Mouse (Mus musculus) right cerebral cortex, adult 2 months (tissue): ENCODE results near the gene Akr1c19.
"Not testable (repeated sequence)": the region's sequence is repeated elsewhere in the genome, so short reads cannot be mapped to it uniquely, and the experiment has no call there.

Experiments
- DNase-seq, 2 experiments: peaks; one replicate each; pipeline ENCODE4 v3.0.0; 2021 to 2022; ENCODE audit warnings: low spot score in 2 of 2

Gene Akr1c19

DNA sequence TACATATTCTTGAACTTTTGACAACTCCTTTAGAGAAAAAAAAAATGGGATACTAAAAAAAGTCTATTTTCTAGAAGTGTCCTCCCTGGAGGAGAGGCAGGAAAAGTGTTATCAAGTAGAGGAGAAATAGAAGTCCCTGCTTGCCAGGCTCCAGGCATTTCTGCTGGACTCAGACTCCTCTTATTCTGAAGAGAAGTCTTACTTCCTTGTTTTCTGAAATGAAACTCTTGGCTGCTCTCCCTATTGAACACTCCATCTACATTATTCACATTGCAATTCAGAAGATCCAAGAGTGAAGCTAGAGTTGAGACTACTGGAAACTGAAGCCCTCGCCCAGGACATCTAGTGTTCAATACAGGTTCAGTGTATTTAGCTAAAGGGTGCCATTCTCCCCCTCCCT is at the start of gene Akr1c19:
Gene Akr1c19 (plus strand): TSS at position 260 of the 400 bp plus-strand sequence.
- no peak for DNase-seq

DNA sequence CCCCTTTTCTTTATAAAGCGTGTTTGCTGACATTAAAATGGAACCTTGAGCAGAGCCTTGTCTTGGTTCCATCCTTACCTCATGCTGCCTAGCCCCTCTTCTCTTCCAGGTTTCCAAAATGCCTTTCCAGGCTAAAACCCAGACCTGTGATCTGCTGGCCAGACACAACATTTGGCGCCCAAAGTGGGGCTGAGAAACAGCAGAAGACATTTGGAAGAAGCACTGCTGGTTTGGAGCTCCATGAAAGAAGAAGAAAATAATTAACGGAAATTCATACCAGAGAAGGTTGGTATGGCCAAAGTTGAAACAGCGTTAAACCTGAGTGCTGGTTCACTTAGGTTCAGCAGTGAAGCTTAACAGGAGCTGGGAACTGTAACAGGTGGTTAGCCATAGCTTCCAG is 47.2 kb upstream of the Akr1c19 start:
- not testable (repeated sequence) for DNase-seq

DNA sequence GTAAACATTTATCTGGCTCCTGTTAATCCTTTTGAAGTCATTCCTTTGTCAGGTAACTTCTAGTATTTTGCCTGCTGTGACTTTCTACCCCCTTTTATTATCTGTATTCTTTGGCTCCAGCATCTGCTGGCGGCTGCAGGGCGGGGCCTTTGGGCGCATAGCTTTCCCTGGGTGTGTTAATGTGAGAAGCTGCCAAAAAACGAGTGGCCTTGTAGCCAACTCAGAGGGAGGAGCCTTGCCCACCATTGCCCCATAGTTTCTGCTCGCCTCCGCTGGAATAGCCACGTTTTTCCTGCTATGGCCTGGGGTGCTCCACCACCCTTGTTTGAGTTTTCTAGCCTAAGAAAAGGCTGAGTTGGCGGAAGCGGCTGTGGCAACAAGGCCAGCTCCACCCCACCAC is 45.4 kb upstream of the Akr1c19 start:
- no peak for DNase-seq

DNA sequence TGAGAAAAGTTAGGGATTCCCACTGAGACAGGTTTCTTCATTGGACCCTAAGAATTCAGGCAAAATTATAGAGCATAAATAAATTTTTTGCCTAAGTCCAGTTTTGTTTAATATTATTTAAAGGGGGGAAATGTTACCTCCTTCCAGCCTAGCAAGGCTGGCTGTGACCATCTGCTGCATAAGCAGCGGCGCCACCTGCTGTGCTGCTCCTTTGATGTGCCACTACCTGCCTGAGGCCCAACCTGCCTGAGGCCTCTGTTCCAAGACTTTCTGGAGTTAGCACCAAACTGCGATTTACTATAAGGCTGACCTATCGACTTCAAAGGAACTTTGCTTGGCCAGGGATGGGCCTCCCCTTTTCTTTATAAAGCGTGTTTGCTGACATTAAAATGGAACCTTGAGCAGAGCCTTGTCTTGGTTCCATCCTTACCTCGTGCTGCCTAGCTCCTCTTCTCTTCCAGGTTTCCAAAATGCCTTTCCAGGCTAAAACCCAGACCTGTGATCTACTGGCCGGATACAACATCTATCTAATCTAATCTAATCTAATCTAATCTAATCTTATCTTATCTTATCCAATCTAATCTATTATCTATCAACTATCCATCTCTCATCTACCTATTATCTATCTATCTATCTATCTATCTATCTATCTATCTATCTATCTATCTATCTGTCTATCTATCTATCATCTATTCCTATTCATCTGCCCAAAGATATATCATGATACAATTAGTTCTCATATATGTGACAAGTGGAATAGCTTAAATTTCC is 41.7 kb upstream of the Akr1c19 start:
- DNase-seq: not testable (repeated sequence)

DNA sequence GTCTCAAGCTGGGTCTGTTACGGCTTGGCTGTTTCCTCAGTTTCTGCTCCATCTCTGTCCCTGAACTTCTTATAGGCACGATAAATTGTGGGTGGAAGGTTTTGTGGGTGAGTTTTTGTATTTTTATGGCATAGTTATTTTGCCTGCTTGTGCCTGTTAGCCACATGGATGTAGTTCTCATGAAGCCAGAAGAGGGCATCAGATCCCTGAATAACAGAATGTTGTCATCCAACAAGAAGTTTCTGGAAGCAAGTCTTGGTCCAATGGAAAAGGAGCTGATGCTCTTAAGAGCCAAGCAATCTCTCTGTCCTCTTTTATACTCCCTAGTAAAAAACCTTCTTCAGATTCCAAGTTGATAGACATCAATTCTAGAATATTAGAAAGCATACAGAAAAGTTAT is 40.3 kb upstream of the Akr1c19 start:
- no peak for DNase-seq

DNA sequence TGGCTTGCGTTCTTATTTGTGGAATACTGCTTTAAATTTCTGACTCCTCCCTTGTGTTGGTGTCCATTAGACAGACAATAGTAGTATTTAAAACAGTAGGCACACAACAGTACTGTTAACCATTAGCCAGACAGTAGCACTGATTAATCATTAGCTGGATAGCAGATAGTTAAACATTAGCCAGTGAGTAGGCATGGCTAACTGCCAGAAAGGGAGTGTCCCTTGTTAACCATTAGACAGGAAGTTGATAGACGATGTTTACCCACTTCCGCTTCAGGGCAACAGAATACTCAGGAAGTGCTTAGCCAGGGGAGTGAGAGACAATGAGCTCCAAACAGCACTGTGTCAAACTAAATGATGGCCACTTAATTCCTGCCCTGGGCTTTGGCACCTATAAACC is 37.6 kb upstream of the Akr1c19 start, which contains the start of gene Akr1c13:
Gene Akr1c13 (plus strand): TSS at position 247 of the 400 bp plus-strand sequence.
- DNase-seq: no peak

DNA sequence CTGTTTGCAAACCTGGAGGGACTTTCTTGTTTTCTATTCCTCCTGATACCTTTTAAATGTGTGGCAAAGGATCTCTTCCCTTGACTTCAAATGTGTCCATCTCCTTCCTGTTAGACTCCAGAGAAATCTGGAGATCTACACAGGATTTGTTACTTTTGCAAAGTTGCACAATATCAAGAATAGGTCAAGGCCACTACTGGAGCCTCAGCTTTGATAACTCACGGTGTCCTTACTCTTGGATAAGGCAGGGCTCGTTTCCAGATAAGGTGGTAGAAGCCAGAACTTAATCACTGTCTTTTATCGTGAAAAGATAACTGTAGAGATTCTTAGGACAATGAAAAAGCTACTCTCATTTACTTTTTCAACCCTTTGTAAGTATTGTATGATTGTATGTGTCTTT is 36.0 kb upstream of the Akr1c19 start:
- no peak for DNase-seq

DNA sequence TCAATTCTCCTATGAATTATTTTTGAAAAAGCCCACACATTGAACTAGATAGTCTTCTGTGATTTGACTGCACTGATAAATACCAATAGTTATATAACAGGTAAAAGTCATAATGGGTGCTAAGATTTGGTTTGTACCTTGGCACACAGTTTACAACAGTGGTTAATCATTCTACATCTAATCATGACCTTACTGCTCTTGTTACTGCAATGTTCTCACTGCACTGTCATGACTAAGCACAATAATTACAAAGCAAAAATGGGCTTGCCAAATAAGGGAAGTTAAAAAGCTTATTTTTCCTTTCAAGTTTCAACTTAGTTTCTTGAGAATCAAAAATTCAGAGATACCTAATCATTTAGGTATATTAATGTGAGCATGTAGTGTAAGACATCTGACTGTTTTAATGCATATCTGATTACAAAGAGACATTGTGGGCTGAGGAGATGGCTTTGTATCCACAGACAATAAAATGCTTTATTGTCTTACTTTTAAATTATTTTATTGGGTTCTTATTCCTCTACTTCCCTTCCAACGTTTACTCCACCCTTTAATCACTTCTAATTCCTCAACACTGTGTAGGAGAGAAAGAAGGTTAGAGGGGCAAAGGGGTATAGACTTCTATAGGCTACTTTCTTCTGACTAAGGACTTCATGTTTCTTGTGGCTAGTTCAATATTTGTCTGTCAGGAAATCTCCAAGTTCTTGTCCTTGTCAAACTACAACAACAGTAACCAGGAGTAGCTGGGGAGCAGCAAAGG is 22.2 kb upstream of the Akr1c19 start:
- no peak for DNase-seq

DNA sequence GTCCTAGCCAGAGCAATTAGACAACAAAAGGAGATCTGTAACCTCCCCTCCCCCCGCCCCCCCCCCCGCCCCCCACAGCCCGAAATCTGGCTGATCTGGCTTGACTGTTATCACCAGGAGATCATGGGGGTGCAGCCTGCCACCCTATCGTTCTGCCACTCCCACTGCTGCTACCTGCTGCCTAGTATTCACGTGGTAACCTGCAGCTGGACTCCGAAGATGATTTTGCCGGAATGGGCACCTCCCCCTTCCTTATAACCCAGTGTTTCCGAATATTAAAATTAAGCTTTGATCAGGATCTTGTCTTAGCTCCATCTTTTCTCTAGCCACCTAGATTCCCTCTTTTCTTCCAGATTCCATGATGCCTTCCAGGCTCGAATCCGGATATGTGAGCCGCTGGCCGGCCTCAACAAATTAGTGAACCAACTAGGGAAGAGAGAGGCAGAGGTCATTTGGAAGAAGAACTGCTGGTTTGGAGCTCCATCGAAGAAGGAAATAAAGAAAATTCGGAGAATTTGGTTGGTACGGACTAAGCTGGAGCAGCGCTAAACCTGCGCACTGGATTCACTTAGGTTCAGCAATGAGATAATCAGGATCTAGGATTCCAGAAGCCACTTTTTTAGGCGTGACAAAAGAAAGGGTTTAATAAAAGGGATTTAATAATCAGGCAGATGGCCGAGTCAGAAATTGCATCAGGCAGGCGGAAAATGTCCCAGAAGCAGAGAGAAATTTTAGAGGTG is 16.8 kb upstream of the Akr1c19 start:
- no peak for DNase-seq

DNA sequence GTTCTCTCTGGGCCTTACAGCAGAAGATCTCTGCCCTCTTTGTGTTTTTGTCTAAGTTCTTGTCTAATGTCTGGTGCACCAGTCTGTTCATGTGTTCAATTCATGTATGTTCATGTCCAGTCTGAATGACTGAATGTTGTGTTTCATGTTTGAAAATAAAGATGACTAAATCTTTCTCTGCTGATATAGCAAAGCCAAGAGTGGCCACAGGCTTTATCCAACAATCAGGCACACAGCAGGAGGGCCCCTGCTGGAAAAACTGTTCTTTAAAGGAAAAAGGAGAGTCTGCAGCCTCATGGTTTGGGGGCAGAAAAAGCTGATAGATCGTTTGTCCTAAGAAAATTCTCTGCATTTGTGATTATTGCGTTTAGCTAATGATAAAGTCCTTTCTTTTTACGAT is 16.2 kb upstream of the Akr1c19 start:
- no peak for DNase-seq

DNA sequence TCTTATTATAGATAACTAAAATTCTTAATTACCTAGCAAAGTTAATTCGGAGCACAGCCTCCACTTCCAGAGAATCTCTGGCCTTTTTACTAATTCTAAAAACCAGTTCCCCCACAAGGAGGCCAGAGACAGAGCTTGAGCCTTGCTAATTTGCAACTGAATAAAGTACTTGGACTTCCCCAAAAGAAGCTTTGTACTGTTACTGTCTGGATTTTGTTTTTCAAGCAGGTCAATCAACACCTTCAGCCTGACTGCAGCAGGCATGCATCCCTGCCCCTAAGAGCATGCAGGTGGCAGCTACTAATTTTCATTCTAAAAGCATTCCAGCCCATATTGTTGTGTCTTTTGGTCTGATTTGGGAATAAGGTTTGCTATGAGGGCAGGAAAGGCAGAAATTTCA is 13.0 kb upstream of the Akr1c19 start:
- not testable (repeated sequence) for DNase-seq

DNA sequence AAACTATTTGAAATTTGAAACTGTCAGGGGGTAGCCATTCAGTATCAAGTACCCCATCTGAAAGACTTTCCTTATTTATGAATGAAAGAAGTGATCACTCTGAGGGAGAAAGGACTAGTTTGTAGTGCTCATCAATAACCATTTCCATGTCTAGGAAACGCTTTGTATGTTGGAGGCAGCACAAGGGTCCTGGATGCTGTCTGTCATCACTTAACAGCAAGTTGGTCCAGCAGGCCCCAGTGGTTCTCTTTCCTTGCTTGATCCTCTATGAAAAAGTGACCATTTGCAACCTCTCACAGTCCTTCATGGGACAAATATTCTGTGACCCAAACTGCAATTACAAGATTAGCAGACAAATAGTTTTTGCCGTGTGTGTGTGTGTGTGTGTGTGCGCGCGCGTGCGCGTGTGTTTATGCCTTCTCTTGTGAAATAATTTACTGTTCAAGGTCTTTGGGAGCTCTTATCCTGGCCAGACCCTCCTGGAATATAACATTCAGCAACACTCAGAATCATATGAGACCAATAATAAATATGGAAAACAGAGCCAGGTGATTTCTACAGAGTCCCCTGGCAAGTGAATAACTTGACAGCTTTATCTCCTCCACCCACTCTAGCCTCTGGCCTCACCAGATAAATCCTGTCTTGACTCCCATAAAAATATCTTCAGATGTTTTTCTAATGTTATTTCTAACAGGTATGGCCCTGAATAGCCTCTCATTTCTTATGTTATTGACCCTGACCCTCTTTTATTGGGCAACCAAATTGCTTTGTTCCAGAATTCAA is 2.5 kb downstream of the Akr1c19 start:
- no peak for DNase-seq

DNA sequence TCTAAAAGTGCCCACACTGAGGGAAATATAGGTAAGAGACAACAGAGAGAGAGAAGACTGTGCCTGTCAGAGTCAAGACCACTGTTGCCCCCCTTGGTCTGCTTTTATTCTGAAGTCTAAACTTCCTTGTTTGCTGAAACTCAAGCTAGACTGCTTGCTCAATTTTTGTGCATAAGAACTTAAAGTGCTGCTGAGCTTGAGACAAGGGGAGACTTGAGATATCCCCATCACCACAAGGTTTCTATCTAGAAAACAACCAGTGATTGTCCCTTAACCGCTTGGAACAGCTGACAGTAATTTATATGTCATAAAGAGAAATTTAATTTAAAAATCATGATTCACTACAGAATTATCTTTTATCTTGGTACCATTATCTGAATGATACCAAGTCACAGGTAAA is 4.6 kb downstream of the Akr1c19 start:
- DNase-seq: no peak

DNA sequence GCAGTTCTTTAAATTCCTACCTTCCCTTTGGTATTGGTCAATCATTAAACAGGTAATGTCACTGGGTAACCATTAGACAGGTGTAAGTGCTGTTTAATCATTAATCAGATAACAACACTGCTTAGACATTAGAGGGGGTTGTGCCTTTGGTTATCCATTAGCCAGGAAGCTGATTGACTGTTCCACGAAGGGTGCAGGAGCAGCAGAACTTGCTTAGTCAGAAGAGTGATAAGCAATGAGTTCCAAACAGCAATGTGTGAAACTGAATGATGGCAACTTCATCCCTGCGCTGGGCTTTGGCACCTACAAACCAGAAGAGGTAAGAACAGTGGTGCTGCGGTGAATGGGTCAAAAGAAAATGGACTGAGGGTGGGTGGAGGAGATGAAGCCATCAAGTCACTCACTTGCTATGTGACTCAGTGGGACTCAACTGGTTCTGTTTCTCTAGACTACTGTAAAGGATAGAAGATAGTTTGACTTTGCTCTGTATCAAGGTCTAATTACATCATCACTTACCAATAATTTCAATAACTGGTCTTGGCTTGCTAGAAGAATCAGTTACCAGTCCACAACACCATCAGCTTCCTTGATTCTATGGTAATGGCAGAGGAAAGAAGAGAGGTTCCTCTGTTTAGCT is 5.2 kb downstream of the Akr1c19 start:
- no peak for DNase-seq

DNA sequence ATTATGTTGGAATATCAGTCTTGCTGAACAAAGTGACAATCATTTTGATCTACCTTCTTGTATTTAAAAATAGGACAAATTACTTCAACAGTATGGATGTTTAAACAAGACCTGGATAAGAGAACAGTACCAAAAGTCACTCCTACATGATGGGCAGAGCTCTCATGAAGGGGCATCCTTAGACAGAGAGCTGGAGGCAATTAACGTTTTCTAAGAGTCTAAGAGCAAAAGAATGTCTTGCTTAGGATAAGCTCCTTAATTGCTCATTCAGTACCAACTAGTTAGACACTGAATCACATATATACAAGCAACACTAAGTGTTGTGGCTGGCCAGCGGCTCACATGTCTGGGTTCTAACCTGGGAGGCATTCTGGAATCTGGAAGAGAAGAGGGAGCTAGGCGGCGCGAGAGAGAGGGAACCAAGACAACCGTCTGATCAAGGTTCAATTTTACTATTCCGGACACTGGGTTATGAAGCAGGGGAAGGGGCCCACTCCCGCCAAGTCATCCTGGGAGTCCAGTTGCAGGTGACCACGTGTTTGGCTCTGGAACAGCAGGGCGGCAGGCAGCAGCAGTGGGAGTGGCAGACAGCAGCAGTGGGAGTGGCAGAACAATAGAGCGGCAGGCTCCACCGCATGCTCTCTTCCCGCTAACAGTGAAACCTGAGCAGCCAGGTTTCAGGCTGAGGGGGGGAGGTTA is 16.5 kb downstream of the Akr1c19 start:
- DNase-seq: peak in 1 of 2 experiments; percentile 11

DNA sequence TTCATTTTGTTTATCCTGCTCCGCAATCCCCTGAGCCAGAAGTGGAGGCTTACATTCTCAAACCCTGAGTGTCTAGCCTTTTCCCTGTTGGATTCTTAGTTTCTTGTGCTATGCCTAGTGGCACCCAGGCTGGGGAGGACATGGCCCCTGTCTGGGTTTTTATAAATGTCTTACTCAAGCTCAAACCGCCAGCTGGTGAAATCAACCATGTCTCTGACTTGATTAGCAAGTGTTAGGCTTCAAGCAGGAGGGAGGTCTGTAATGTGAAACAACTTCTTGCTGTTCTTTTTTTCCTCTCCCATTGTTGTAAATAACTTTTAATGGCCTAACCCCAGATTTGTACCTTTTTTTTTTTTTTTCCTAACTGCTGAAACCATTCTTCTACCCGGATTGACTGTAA is 20.8 kb downstream of the Akr1c19 start:
- DNase-seq: no peak

DNA sequence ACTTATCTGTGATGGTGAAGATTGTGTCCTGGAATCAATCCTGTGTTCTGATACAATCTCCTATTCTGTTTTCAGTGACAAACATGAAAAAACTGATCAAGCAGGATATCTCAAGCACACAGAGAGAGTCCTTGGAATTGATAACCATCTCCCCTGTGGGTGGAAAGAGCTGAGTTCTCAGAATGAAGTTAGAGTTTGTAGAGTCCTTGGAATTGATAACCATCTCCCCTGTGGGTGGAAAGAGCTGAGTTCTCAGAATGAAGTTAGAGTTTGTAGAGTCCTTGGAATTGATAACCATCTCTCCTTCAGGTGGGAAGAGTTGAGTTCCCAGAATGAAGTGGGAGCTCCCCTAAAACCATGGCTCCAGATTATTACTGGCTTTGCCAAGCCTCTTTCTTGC is 28.4 kb downstream of the Akr1c19 start:
- DNase-seq: not testable (repeated sequence)

DNA sequence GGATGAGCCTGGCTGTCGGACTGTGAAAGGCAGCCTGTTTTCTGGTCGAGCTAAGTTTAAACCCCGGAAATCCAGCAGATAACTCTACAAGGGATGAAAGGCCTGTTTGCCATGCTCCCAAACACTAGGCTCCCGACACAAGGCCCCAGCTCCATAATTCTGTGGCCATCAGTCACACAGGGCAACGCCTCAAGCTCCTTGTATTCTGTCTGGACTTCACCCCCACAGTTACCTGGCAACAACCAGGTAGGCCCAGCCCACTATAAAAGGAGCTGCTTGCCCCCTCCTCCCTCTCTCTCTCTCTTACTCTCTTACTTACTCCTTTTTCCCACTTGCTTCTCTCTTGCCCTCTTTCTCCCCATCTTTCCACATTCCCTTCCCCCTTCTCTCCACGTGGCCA is 28.8 kb downstream of the Akr1c19 start:
- no peak for DNase-seq

DNA sequence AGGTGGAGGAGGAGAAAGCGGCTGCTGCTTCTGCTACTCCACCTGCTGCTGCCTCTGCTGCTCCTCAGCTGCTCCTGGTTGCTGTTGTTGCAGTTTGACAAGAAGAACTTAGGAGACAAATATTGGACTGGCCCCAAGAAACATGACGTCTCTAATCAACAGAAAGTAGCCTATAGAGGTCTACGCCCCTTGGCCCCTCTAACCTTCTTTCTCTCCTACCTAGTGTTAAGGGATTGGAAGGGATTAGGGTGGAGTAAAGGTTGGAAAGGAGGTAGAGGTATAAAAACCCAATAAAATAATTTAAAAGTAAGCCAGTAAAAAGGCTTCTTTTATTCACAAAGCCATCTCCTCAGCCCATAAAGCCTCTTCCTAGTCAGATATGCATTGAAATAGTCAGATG is 36.1 kb downstream of the Akr1c19 start:
- no peak for DNase-seq

DNA sequence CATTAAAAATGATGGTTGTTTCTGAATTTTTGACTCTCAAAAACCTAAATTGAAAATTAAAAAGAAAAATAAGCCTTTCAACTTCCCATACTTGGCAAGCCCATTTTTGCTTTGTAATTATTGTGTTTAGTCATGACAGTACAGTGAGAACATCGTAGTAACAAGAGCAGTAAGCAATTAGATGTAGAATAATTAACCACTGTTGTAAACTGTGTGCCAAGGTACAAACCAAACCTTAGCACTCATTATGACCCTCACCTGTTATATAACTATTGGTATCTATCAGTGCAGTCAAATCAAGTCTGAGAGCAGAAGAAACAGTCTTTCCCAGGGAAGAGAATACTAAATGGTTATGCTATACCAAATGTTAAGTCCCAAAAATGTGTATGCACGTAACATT is 36.5 kb downstream of the Akr1c19 start:
- no peak for DNase-seq

DNA sequence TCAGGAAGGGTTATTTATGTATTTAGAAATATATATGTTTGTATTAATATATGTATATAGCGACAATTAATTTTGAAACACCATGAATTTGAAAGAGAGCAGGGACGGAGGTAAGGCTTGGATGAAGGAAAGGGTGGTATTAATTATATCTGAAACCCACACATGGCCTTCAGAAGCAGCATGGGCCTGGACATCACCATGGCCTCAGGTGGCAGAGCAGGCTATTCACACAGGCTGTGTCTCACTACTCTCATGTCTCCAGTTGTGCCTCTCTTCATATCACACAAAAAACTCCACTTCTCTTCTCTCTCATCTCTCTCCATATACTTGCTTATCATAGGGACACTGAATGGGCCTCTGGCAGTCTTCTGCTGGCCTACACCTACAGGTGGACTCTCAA is 37.0 kb downstream of the Akr1c19 start:
- DNase-seq: not testable (repeated sequence)
